Mouse (Mus musculus) megakaryocyte, embryonic 14.5 days (primary cell): ENCODE measurements around the gene Lsm14b.

ENCODE experiments used
- FLI1 ChIP-seq: IDR thresholded peaks from 2 replicates; pipeline ENCODE4 v1.6.1; 2012; ENCODE audit warnings: low read length, inconsistent platforms, mixed read lengths
- GATA1 ChIP-seq: IDR thresholded peaks from 3 replicates; pipeline ENCODE4 v1.6.1; 2012; ENCODE audit warnings: mixed read lengths, low read length, inconsistent platforms, borderline replicate concordance

DNA sequence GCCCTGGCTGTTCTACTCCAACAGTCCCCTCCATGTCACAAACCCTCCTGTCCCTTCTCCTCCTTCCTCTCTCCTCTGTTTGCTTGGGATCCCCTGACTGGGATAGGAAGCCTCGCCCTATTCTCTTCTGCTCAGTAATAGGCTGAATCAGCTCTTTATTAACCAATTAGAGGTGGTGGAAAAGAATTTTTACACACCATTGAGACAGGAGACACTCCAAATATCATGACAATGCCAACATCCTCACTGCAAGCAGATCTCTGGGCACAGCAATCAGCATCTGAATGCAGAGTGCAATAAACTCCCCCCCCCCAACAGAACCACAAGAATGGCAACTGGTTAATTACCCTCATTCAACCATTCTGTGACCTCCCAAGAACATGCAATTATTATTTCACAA lies 35.7 kb upstream of the Lsm14b start:
- TF ChIP-seq FLI1 (no peak), GATA1 (no peak)
